Mouse (Mus musculus) megakaryocyte, embryonic 14.5 days (primary cell): ENCODE results near the gene Ank.

Source experiments
- FLI1 ChIP-seq: IDR thresholded peaks from 2 replicates; pipeline ENCODE4 v1.6.1; 2012; ENCODE audit warnings: low read length, inconsistent platforms, mixed read lengths
- GATA1 ChIP-seq: IDR thresholded peaks from 3 replicates; pipeline ENCODE4 v1.6.1; 2012; ENCODE audit warnings: mixed read lengths, low read length, inconsistent platforms, borderline replicate concordance

- TF ChIP-seq GATA1, result no peak
- no peak for TF ChIP-seq FLI1
Measured at GRCm38 (mm10) chr15:27487059-27487458, 20.6 kb downstream of the Ank start.
